Mouse (Mus musculus) liver, embryonic 16.5 days (tissue): ENCODE results near the gene Slc9b1. TPM values are rescaled to one million over a fixed set of nuclear protein-coding genes. Genes with fewer than 3 reads are reported as not detected.

ENCODE experiments used
- ATAC-seq: fragments of 200-750 bp; cut with Nextera tagmentation; 2 replicates; pipeline ENCODE4 v1.8.0; 2017; ENCODE audit warnings: low read depth, mild to moderate bottlenecking, moderate number of reproducible peaks, moderate library complexity
- H3K27ac ChIP-seq: fragments of 300-500 bp; sonication (generic); 2 replicates; pipeline ENCODE4 v1.5.1; 2014; ENCODE audit warnings: mild to moderate bottlenecking, low read length
- H3K27me3 ChIP-seq: fragments of 300-500 bp; sonication (generic); 2 replicates; pipeline ENCODE4 v1.6.1; 2014; ENCODE audit warnings: low read depth, low read length, mixed read lengths; ENCODE audit not compliant: control insufficient read depth, insufficient read depth
- H3K36me3 ChIP-seq: fragments of 300-500 bp; sonication (generic); 2 replicates; pipeline ENCODE4 v1.6.1; 2014; ENCODE audit warnings: mild to moderate bottlenecking; ENCODE audit not compliant: control insufficient read depth, insufficient read depth
- H3K4me1 ChIP-seq: fragments of 300-500 bp; sonication (generic); 2 replicates; pipeline ENCODE4 v1.6.1; 2014; ENCODE audit warnings: low read depth, low read length, mixed read lengths; ENCODE audit not compliant: control insufficient read depth
- H3K4me2 ChIP-seq: fragments of 300-500 bp; sonication (generic); 2 replicates; pipeline ENCODE4 v1.6.1; 2014; ENCODE audit warnings: low read depth, low read length, mixed read lengths
- H3K4me3 ChIP-seq: fragments of 300-500 bp; sonication (generic); 2 replicates; pipeline ENCODE4 v1.5.1; 2014; ENCODE audit warnings: low read depth, mild to moderate bottlenecking, low read length
- H3K9ac ChIP-seq: fragments of 300-500 bp; sonication (generic); 2 replicates; pipeline ENCODE4 v1.6.1; 2014; ENCODE audit warnings: low read depth, low read length
- H3K9me3 ChIP-seq: fragments of 300-500 bp; sonication (generic); replicated peaks from 2 replicates; pipeline ENCODE4 v1.6.1; 2016; ENCODE audit warnings: low read length; ENCODE audit not compliant: control insufficient read depth
- WGBS: fragments of 180-500 bp; shearing (Covaris S2); extraction: QIAGEN DNeasy Blood & Tissue Kit; methylation state at CpG from one replicate; pipeline ENCODE4 v1.1.7; 2014; ENCODE audit not compliant: insufficient replicate concordance; 5-methylcytosine and 5-hydroxymethylcytosine counted together
- polyA plus RNA-seq: library from polyadenylated mRNA; unstranded; fragments of >200 nt; fragmentation: Nextera tagmentation; extraction: Ambion mirVana; gene quantifications from 2 replicates; pipeline ENCODE4 v1.2.1, GENCODE M21; 2015

Slc9b1 gene
- polyA plus RNA-seq, 1 experiment from 2014 or later: not detected

DNA sequence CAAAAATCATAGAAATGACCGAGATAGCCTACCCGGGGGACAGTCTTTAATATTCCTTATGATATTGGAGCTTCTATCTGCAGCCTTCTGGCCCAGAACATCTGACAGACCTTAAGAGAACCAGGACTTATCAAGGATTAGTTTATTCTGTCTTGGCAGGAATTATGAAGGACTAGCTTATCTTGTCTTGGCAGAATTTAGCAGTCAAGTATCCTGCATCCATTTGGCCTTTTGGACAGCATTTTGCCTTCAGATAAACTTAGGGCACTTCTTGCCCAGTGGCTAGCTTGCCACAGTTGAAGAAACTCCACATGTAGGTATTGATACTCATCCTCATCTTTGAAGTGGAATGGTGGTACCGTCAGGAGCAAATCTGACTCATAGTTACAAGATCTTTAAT, 4.0 kb downstream of the Slc9b1 start:
- H3K4me3 ChIP-seq: no peak overlapping the region
- no peaks in the 10 kb centered on the region for H3K27me3 ChIP-seq
- no peaks in the 10 kb centered on the region for H3K36me3 ChIP-seq
- WGBS: 75% methylated on average over 3 of the region's 3 CpGs
- no peak for ATAC-seq
- H3K4me1 ChIP-seq: no peaks in the 10 kb centered on the region
- no peaks in the 10 kb centered on the region for H3K9me3 ChIP-seq
- no peak overlapping the region for H3K9ac ChIP-seq
- no peak overlapping the region for H3K27ac ChIP-seq
- H3K4me2 ChIP-seq: no peak overlapping the region

GRCm38 (mm10) chr3:135357394-135357793, 9.6 kb downstream of the Slc9b1 start:
- H3K36me3 ChIP-seq: no peaks in the 10 kb centered on the region
- WGBS: 60% methylated on average over 4 of the region's 4 CpGs
- H3K4me3 ChIP-seq: no peak overlapping the region
- no peak for ATAC-seq
- H3K4me2 ChIP-seq: no peak overlapping the region
- no peak overlapping the region for H3K9ac ChIP-seq
- H3K27me3 ChIP-seq: no peaks in the 10 kb centered on the region
- H3K9me3 ChIP-seq: no peaks in the 10 kb centered on the region
- H3K4me1 ChIP-seq: no peaks in the 10 kb centered on the region
- no peak overlapping the region for H3K27ac ChIP-seq

- no peak overlapping the region for H3K4me2 ChIP-seq
- H3K4me3 ChIP-seq: no peak overlapping the region
- WGBS: 64% methylated on average over 3 of the region's 3 CpGs
- H3K4me1 ChIP-seq: no peaks in the 10 kb centered on the region
- no peaks in the 10 kb centered on the region for H3K36me3 ChIP-seq
- no peaks in the 10 kb centered on the region for H3K27me3 ChIP-seq
- no peak for ATAC-seq
- no peaks in the 10 kb centered on the region for H3K9me3 ChIP-seq
- no peak overlapping the region for H3K9ac ChIP-seq
- H3K27ac ChIP-seq: no peak overlapping the region
Measured at GRCm38 (mm10) chr3:135375836-135376235, 28.0 kb downstream of the Slc9b1 start.

GRCm38 (mm10) chr3:135377445-135377844, 29.6 kb downstream of the Slc9b1 start:
- H3K4me1 ChIP-seq: no peaks in the 10 kb centered on the region
- no peak for ATAC-seq
- H3K9me3 ChIP-seq: no peaks in the 10 kb centered on the region
- no peaks in the 10 kb centered on the region for H3K27me3 ChIP-seq
- no peak overlapping the region for H3K9ac ChIP-seq
- 69% methylated on average over 10 of the region's 10 CpGs for WGBS
- no peak overlapping the region for H3K4me3 ChIP-seq
- H3K4me2 ChIP-seq: no peak overlapping the region
- no peak overlapping the region for H3K27ac ChIP-seq
- no peaks in the 10 kb centered on the region for H3K36me3 ChIP-seq

GRCm38 (mm10) chr3:135379868-135380267, 32.0 kb downstream of the Slc9b1 start:
- H3K9me3 ChIP-seq: no peaks in the 10 kb centered on the region
- H3K4me2 ChIP-seq: no peak overlapping the region
- no peaks in the 10 kb centered on the region for H3K36me3 ChIP-seq
- ATAC-seq: no peak
- H3K27ac ChIP-seq: no peak overlapping the region
- no peaks in the 10 kb centered on the region for H3K27me3 ChIP-seq
- no peak overlapping the region for H3K9ac ChIP-seq
- H3K4me1 ChIP-seq: no peaks in the 10 kb centered on the region
- 72% methylated on average over 4 of the region's 4 CpGs for WGBS
- no peak overlapping the region for H3K4me3 ChIP-seq

DNA sequence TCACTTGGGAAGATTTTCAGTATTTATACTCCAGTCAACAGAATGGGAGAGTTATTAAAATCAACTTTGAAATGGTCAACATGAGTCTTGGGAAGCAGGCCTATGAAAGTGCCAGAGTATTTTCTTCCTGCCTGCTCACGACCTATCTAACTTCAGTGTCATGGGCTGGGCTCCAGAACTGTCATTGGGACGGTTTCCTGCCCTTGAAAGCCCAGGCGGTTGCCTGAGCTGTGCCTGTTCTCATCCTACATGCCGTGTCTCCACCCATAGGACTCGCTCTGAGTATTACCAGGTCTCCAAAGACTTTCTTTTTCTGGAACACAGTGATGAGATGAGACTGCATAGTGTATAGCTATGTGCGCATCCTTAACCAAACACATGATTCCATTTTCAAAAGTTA, 45.4 kb downstream of the Slc9b1 start:
- H3K27ac ChIP-seq: no peak overlapping the region
- no peaks in the 10 kb centered on the region for H3K27me3 ChIP-seq
- no peak for ATAC-seq
- no peaks in the 10 kb centered on the region; the same call in 1 of the 2 replicates for H3K4me1 ChIP-seq
- H3K36me3 ChIP-seq: no peaks in the 10 kb centered on the region
- no peak overlapping the region for H3K4me2 ChIP-seq
- no peaks in the 10 kb centered on the region for H3K9me3 ChIP-seq
- H3K4me3 ChIP-seq: no peak overlapping the region
- WGBS: 52% methylated on average over 6 of the region's 6 CpGs
- H3K9ac ChIP-seq: no peak overlapping the region

DNA sequence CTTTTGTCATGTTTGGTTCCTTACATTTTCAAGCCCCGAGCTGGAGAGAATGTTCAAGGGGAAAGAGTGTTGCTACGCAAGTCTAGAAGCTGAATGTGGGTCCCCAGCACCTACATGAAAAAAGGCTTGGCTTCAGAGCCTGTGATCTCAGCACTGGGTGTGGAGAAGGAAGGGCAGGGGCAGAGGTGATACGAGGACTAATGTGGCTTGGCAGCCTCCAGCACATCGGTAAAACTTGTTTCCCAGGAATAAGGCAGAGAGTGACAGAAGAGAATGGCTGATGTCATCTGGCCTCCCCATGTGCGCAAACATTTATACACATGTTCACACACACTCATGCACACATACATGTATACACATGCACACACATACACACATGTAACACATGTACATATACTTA, 47.3 kb downstream of the Slc9b1 start:
- Histone ChIP-seq H3K27ac (no peak overlapping the region), H3K4me1 (no peaks in the 10 kb centered on the region; the same call in 1 of the 2 replicates), H3K4me2 (no peak overlapping the region), H3K27me3 (no peaks in the 10 kb centered on the region), H3K9ac (no peak overlapping the region), H3K9me3 (no peaks in the 10 kb centered on the region), H3K36me3 (no peaks in the 10 kb centered on the region), H3K4me3 (no peak overlapping the region)
- no peak for ATAC-seq
- 67% methylated on average over 5 of the region's 5 CpGs for WGBS

- ATAC-seq: no peak
- 34% methylated on average over 6 of the region's 6 CpGs for WGBS
Measured at GRCm38 (mm10) chr3:135396081-135396480, 48.3 kb downstream of the Slc9b1 start.

GRCm38 (mm10) chr3:135397112-135397511, 49.3 kb downstream of the Slc9b1 start:
- ATAC-seq: no peak

More at GRCm38 (mm10) chr3:135396081-135396480, 48.3 kb downstream of the Slc9b1 start:
- H3K9me3 ChIP-seq: no peaks in the 10 kb centered on the region
- H3K27me3 ChIP-seq: no peaks in the 10 kb centered on the region
- H3K9ac ChIP-seq: no peak overlapping the region
- no peak overlapping the region for H3K4me3 ChIP-seq
- H3K36me3 ChIP-seq: no peaks in the 10 kb centered on the region
- no peak overlapping the region for H3K27ac ChIP-seq
- H3K4me1 ChIP-seq: no peaks in the 10 kb centered on the region; the same call in 1 of the 2 replicates
- no peak overlapping the region for H3K4me2 ChIP-seq

More at GRCm38 (mm10) chr3:135397112-135397511, 49.3 kb downstream of the Slc9b1 start:
- H3K27me3 ChIP-seq: no peaks in the 10 kb centered on the region
- no peaks in the 10 kb centered on the region for H3K9me3 ChIP-seq
- H3K36me3 ChIP-seq: no peaks in the 10 kb centered on the region
- no peak overlapping the region for H3K27ac ChIP-seq
- H3K9ac ChIP-seq: no peak overlapping the region
- no peak overlapping the region for H3K4me2 ChIP-seq
- H3K4me1 ChIP-seq: peaks cover 1% of the 10 kb centered on the region; the same call in 1 of the 2 replicates
- no peak overlapping the region for H3K4me3 ChIP-seq
